Mouse (Mus musculus): ENCODE data around the gene Chordc1. TPM values are rescaled to one million over a fixed set of nuclear protein-coding genes. Genes with fewer than 3 reads are reported as not detected.
"Not testable (repeated sequence)": the region's sequence is repeated elsewhere in the genome, so short reads cannot be mapped to it uniquely, and the experiment has no call there.

The Chordc1 gene
- total RNA-seq (2021), result 61.8 and 77.4 TPM in 2 replicates
- long read RNA-seq, experiment 1, full-length matches to known transcripts, result 42 of 56 reads
- long read RNA-seq, experiment 1, partial matches to known transcripts, result 0 of 56 reads
- long read RNA-seq, experiment 1, other reads (novel, unspliced or antisense), result 14 of 56 reads
- long read RNA-seq, experiment 2, full-length matches to known transcripts, result 67 of 76 reads
- long read RNA-seq, experiment 2, partial matches to known transcripts, result 1 of 76 reads
- long read RNA-seq, experiment 2, other reads (novel, unspliced or antisense), result 8 of 76 reads

DNA sequence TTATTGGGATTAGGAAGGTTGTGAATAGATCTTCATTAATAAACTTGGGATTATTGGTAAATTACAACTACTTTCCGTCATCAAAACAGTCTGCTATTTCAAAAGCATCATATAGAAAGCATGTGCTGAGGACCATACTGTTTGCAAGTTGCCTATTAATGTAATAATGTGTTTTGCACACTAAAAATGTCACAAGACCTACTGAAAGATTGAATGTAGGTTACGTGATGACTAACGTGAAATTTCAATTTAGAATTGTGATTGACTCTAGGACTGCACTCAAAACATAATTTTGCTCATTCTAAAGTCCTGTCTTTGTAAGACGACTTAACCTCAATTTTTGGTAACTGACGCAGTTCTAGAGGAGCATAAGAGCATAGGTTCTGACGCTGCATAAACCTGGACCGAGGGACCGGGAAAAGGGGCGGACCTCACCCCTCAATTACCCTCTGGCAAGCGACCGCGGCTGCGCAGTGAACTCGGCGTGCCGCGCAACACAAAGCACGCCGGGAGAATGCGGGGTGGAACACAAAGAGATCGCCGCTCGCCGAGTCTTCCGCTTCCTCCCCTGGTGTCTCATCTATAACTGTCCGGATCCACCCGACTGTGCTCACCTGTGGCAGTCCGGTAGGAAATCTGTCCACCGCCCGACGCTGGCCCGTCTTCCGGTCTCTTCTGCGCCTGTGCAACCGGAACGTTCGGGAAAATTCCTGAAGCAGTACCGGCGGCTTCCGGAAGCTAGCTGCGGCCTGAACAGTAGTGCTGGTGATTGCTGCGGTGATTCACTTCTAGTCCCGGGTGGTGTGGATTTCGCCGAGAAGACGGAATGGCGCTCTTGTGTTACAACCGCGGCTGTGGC lies at the start of gene Chordc1:
TSS of gene Chordc1 (plus strand) at position 555 of the 859 bp plus-strand sequence.
- peak; percentile 97 for DNase-seq

GRCm38 (mm10) chr9:18275901-18276300 lies 16.0 kb upstream of the Chordc1 start:
- no peak for DNase-seq

GRCm38 (mm10) chr9:18276844-18277243 lies 15.1 kb upstream of the Chordc1 start:
- DNase-seq, result no peak

DNA sequence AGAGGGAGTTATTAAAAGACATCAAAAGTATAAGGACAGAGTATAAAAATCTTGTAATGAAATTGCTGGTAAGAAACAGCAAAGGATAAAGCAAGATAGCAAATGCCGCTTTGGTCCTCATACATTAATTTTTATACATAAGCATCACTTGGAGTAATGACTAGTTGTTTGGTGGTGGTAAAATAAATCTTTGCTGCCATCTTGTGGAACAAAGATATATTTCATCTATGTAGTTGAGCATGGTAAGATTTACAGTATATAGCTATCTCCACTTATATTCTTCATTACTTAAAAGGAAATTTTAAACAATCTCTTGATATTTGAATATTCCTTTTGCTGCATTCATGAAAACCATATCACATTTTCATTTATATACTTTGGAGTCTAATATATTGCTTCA lies 14.4 kb upstream of the Chordc1 start:
- no peak for DNase-seq

DNA sequence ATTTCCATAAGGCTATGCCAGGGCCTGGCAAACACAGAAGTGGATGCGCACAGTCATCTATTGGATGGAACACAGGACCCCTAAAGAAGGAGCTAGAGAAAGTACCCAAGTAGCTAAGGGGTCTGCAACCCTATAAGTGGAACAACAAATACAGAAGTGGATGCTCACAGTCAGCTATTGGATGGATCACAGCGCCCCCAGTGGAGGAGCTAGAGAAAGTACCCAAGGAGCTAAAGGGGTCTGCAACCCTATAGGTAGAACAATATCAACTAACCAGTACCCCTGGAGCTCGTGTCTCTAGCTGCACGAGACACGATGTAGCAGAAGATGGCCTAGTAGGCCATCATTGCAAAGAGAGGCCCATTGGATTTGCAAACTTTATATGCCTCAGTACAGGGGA lies 13.2 kb upstream of the Chordc1 start:
- not testable (repeated sequence) for DNase-seq

DNA sequence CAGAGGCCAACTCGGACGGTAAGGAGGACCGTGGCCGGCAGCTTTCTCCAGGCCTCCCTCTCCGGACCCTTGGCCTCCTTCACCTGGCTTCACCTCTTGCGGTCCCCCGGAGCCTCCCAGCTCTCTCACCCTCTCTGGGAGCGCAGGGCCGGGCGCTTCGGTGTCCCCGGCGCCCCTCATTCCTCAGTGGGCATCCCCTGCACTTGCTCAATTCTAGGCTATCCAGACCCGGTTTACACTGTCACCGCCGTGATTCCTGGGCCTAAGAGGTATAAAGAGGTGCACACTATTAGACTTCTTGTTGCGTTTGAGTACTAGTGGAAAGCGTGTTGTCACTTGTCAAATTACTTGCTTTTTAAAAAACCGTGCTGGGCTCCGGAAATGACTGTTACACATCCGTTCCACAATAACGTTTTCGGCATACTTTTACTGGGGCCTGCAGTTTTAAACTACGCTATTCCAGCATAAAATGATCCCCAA lies 558 bp downstream of the Chordc1 start:
- DNase-seq, result no peak

DNA sequence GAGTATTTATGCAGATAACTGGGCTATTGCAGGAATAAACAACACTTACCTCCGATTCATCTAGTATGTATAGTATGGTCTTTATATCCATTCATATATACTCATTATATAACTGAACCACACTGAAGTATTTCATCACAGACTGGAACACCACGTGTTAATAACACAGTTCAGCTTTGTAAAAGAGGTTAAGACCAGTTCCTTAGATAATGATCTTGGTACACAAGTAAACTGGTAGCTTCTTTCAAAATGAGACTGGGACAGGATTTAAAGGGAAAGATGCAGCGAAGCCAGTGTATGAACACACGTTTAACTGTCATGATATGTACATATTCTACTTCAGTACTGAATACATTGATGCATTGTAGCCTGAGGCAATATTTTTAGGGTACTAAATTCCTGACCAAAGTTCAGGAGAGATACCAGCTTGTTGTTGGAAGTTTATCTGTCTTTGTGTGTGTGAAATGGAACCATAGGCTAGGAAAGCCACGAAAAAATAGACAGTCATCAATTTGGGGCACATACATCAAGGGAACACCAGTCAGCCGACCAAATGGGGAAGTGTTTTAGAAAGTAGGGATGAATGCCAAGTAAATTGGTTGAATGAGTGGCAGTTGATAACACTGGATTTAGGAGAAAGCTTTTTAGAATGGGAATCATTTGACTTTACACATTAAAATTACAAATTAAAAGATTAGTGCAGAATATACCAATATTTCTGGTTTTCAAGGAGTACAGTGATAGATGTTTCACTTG lies 1.3 kb downstream of the Chordc1 start:
- DNase-seq, result no peak

DNA sequence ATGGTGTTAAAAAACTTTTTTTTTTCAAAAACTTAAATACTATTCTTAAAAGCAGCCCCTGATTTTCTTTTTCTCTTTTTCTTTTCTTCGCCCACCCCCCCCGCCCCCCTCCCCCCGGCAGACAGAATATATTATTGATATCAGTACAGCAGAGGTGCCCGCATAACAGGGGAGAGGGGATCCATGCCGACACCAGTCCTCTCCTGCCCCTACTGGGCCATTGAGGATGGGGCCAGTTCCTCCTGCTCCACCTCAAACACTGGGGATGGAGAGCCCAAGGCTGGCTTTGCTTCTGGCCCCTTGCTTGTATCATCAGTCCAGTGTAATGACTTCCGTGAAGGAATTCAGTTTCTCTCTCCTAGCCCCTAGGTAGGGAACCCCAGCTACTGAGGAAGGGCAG lies 6.4 kb downstream of the Chordc1 start:
- DNase-seq, result no peak

DNA sequence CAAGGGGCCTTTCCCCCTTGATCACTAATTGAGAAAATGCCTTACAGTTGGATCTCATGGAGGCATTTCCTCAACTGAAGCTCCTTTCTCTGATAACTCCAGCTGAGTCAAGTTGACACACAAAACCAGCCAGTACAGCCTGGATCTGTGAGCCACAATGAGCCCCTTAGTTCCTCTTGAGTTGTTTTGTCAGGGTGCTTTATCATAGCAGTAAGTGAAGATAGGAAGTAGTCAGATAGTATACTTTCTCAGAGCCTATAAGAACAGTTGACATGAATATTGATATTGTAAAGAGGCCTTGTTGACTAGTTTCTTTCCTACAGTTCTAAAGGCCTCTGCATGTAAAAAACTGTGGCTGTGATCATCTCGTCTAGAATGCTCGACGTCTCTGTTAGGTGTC lies 28.1 kb downstream of the Chordc1 start:
- no peak for DNase-seq

Other genes starting within 250 kb of the Chordc1 start
- gene Naalad2, start 110.9 kb downstream of the Chordc1 start, total RNA-seq (2021), result 5.4 and 8.1 TPM in 2 replicates
- gene Ubtfl1, start 112.3 kb downstream of the Chordc1 start, total RNA-seq (2021), result not detected in 2 replicates
- not detected in 2 replicates for gene Mbd3l2, start 138.5 kb downstream of the Chordc1 start, total RNA-seq (2021)
- gene Zfp558, start 186.1 kb downstream of the Chordc1 start, total RNA-seq (2021), result 1.9 and 2.3 TPM in 2 replicates
- not detected in 2 replicates for gene Mbd3l1, start 186.2 kb downstream of the Chordc1 start, total RNA-seq (2021)